Mouse (Mus musculus) ES-Bruce4 (cell line): ENCODE measurements around the gene Epha3.

ENCODE experiments used
- CTCF ChIP-seq: IDR thresholded peaks from one replicate; pipeline ENCODE4 v1.8.1; 2011; ENCODE audit warnings: low read depth, low read length
- EP300 ChIP-seq: IDR thresholded peaks from 2 replicates; pipeline ENCODE4 v1.6.1; 2011; ENCODE audit warnings: low read depth, low read length; ENCODE audit not compliant: insufficient read depth
- POLR2A ChIP-seq: IDR thresholded peaks from one replicate; pipeline ENCODE4 v1.8.1; 2011; ENCODE audit warnings: low read length; ENCODE audit not compliant: insufficient read depth

- TF ChIP-seq CTCF (no peak), POLR2A (no peak), EP300 (no peak)
These were observed 144.7 kb downstream of the Epha3 start for GRCm38 (mm10) chr16:63719235-63719634.
